Mouse (Mus musculus): Measurements from ENCODE around the gene Arl15. TPM values are rescaled to one million over a fixed set of nuclear protein-coding genes. Genes with fewer than 3 reads are reported as not detected.

Gene Arl15
- total and polyA plus RNA-seq, 3 experiments: 3.2 to 9.6 (median 9.1) TPM

DNA sequence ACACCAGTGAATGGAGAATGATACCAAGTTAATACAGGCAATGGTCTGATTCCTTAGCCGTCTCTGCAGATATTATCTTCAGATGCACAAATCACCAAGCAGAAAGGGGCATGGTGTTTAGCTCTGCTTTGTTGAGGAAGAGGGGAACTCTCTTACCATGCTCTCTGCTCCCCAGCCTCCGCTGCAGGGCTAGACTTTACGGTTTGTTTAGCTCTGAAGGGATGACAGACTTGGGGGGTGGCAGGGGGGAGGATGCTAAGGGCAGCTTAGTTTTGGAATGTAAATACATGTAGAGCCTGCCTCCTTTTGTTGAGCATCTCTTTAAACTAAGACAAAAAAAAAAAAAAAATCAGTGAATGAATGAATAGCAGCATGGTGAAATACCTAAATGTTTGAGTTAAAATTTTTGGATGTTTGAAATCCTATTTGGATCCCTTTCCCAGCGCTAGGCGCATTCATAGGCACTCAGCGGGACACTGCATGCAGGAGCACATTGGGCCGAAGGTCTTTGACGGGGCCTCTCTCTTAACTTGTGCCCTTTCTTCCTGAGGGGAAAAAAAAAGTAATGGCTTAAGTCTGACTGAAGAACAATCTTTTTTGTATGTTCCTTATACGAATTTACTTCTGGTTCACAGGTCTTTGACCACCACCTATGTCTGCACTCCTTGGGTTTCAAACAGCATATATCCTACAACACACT, 257.0 kb downstream of the Arl15 start:
- Histone ChIP-seq H3K9ac (ENCODE audit: low read depth, low read length) (no peak overlapping the region), H3K27me3 (ENCODE audit: control insufficient read depth, insufficient read depth, low read length) (no peaks in the 10 kb centered on the region), H3K79me2 (replicated peaks; ENCODE audit: control insufficient read depth, insufficient read depth, low read length) (no peaks in the 10 kb centered on the region), H3K27ac (no peak overlapping the region), H3K4me1 (ENCODE audit: control insufficient read depth, insufficient read depth, low read length) (peaks cover 1% of the 10 kb centered on the region; the same call in 1 of the 2 replicates), H3K4me3 (no peak overlapping the region), H3K36me3 (ENCODE audit: control insufficient read depth, insufficient read depth, low read length) (no peaks in the 10 kb centered on the region)
- WGBS: 90% methylated on average over 9 of the region's 9 CpGs
- TF ChIP-seq EP300 (IDR thresholded peaks at IDR 0.05; ENCODE audit: insufficient read depth, low read depth, low read length) (no peak), CTCF (IDR thresholded peaks at IDR 0.05) (no peak), POLR2A (IDR thresholded peaks at IDR 0.05; ENCODE audit: insufficient read depth, low read depth, low read length) (no peak)
- no peak for DNase-seq
- intact Hi-C loops (cut with DNase I): no loop called here

DNA sequence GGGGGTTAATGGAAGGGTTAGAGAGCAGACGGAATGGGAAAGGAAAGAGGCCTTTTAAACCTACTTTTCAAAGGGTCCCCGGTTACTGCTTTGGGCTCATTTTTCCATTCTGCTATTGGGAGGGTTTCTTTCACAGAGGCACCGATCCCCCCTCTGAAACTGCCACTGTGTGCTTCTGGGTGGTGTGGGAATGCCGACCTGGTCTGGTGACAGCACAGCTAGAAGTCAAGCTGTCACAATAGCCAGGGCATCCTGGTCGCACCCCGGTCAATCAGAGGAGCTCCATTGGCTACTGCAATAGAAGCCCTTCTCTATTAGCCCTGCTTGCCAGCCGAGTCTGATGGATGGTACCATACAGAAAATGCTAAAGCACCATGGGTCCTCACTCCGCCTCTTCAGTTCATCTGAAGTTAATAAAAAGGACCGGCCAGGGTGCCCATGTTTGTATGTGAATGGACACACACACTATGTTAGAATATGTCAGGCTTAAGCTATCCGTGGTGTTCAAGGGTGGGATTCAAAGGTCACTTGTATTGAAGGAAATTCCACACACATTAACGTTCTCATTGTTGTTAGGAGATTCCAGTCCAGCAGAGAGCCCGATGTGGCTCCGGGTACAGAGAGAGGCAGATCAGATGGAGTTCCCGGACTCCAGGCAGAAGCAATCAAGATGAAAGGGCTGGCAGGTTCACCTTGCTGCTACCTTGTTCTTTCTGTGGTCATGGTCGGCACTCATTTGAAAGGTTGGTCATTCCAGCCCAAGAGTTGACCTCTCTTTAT, 258.3 kb downstream of the Arl15 start:
- 83% methylated on average over 15 of the region's 15 CpGs for WGBS
- no peaks in the 10 kb centered on the region for H3K27me3 ChIP-seq (ENCODE audit: control insufficient read depth, insufficient read depth, low read length)

DNA sequence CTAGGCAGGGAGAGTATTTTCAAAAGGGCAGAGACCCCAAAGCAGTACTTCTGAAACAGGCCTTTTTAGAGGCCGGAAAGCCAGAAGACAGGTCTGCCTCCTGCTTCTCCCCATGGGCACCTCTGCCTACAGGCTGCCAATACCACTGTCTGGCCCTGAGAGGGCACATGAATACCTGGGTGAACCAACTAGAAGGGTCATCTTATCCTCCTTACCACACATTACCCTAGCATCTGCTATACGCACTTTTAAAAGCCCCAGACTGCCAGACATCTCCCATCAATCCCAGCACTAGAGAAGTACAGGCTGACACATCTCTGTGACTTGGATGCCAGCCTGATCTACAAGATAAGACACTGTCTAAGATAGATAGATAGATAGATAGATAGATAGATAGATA, 259.0 kb downstream of the Arl15 start:
- Histone ChIP-seq H3K4me3 (no peak overlapping the region), H3K79me2 (replicated peaks; ENCODE audit: control insufficient read depth, insufficient read depth, low read length) (no peaks in the 10 kb centered on the region), H3K27me3 (ENCODE audit: control insufficient read depth, insufficient read depth, low read length) (no peaks in the 10 kb centered on the region), H3K4me1 (ENCODE audit: control insufficient read depth, insufficient read depth, low read length) (no peaks in the 10 kb centered on the region), H3K9ac (ENCODE audit: low read depth, low read length) (no peak overlapping the region), H3K27ac (no peak overlapping the region), H3K36me3 (ENCODE audit: control insufficient read depth, insufficient read depth, low read length) (no peaks in the 10 kb centered on the region)
- intact Hi-C loops (cut with DNase I): no loop called here
- 96% methylated on average over 2 of the region's 2 CpGs for WGBS
- no peak for TF ChIP-seq POLR2A (IDR thresholded peaks at IDR 0.05; ENCODE audit: insufficient read depth, low read depth, low read length)
- no peak for TF ChIP-seq EP300 (IDR thresholded peaks at IDR 0.05; ENCODE audit: insufficient read depth, low read depth, low read length)
- TF ChIP-seq CTCF (IDR thresholded peaks at IDR 0.05): no peak
- no peak for DNase-seq

More for the DNA sequence above, 258.3 kb downstream of the Arl15 start:
- no peak for TF ChIP-seq POLR2A (IDR thresholded peaks at IDR 0.05; ENCODE audit: insufficient read depth, low read depth, low read length)
- no peak for TF ChIP-seq EP300 (IDR thresholded peaks at IDR 0.05; ENCODE audit: insufficient read depth, low read depth, low read length)
- TF ChIP-seq CTCF (IDR thresholded peaks at IDR 0.05): no peak
- no peak overlapping the region for H3K9ac ChIP-seq (ENCODE audit: low read depth, low read length)
- intact Hi-C loops (cut with DNase I): no loop called here
- H3K79me2 ChIP-seq (replicated peaks; ENCODE audit: control insufficient read depth, insufficient read depth, low read length): no peaks in the 10 kb centered on the region
- no peak overlapping the region for H3K27ac ChIP-seq
- no peak for DNase-seq
- H3K36me3 ChIP-seq (ENCODE audit: control insufficient read depth, insufficient read depth, low read length): no peaks in the 10 kb centered on the region
- no peak overlapping the region for H3K4me3 ChIP-seq
- peaks cover 1% of the 10 kb centered on the region; the same call in 1 of the 2 replicates for H3K4me1 ChIP-seq (ENCODE audit: control insufficient read depth, insufficient read depth, low read length)

DNA sequence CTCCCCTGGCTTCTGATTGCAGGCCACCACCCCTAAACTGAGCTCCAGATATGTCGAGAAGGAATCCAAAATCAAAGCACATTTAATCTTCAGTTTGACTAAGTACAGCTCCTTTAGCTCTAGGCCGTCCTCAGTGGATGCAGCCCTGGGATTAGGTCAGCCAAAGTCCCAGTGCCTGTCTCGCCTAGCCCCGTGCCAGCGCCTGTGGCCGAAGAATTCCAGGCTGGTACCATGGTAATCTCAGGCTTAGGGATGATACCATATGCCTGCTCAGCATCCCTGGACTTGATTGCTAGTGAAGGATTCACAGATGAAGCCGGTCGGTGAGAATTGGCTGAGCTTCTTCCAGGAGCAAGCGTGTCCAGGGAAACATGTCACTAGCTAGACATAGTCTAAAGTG, 261.4 kb downstream of the Arl15 start:
- Histone ChIP-seq H3K9ac (ENCODE audit: low read depth, low read length) (no peak overlapping the region), H3K27me3 (ENCODE audit: control insufficient read depth, insufficient read depth, low read length) (no peaks in the 10 kb centered on the region), H3K27ac (no peak overlapping the region), H3K4me3 (no peak overlapping the region), H3K4me1 (ENCODE audit: control insufficient read depth, insufficient read depth, low read length) (no peaks in the 10 kb centered on the region), H3K79me2 (replicated peaks; ENCODE audit: control insufficient read depth, insufficient read depth, low read length) (no peaks in the 10 kb centered on the region), H3K36me3 (ENCODE audit: control insufficient read depth, insufficient read depth, low read length) (no peaks in the 10 kb centered on the region)
- TF ChIP-seq POLR2A (IDR thresholded peaks at IDR 0.05; ENCODE audit: insufficient read depth, low read depth, low read length): no peak
- no peak for TF ChIP-seq EP300 (IDR thresholded peaks at IDR 0.05; ENCODE audit: insufficient read depth, low read depth, low read length)
- TF ChIP-seq CTCF (IDR thresholded peaks at IDR 0.05): no peak
- WGBS: 87% methylated on average over 9 of the region's 9 CpGs
- intact Hi-C loops (cut with DNase I): no loop called here
- DNase-seq: no peak

DNA sequence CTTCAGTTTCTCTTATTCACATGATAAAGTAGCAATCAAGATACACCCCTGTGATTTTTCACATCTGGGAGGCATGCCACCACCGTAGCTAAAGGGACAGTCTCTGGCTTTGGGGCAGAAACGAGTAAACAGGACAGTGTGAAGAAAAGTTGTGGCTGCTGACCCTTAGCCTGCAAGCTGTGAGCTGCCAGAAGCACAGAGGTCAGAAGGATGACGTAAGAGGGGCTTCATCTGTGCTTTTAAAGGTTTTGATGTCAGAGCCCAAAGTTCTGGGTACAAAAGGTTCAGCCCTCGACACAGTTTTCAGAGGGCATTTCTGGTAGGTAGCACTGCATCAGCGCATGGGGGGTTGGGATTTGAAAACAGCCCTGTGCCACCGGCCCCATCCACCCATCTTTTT, 266.0 kb downstream of the Arl15 start:
- Histone ChIP-seq H3K27me3 (ENCODE audit: control insufficient read depth, insufficient read depth, low read length) (no peaks in the 10 kb centered on the region), H3K27ac (no peak overlapping the region), H3K36me3 (ENCODE audit: control insufficient read depth, insufficient read depth, low read length) (no peaks in the 10 kb centered on the region), H3K79me2 (replicated peaks; ENCODE audit: control insufficient read depth, insufficient read depth, low read length) (no peaks in the 10 kb centered on the region), H3K9ac (ENCODE audit: low read depth, low read length) (no peak overlapping the region), H3K4me1 (ENCODE audit: control insufficient read depth, insufficient read depth, low read length) (no peaks in the 10 kb centered on the region), H3K4me3 (no peak overlapping the region)
- intact Hi-C loops (cut with DNase I): no loop called here
- 79% methylated on average over 6 of the region's 6 CpGs for WGBS
- no peak for TF ChIP-seq CTCF (IDR thresholded peaks at IDR 0.05)
- no peak for TF ChIP-seq EP300 (IDR thresholded peaks at IDR 0.05; ENCODE audit: insufficient read depth, low read depth, low read length)
- no peak for TF ChIP-seq POLR2A (IDR thresholded peaks at IDR 0.05; ENCODE audit: insufficient read depth, low read depth, low read length)
- no peak for DNase-seq

DNA sequence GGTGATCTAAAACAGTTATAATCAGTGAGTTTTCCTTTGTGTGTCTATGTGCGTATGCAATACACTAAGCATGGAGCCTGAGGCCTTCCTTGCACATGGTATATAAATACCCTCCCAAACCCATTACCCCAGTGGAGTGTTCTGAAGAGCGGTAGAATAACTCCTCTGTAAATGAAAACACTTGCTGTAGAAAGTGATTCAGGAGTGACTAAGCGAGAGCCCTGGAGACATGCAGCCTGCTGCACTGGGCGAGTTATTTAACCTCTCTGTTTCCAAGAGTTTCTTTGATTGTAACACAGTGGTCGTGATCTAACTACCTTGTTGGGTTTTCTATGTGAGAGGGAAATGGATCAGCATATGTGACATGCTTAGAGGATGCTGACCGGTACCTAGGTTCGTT, 266.9 kb downstream of the Arl15 start:
- whole genome bisulfite sequencing: 94% methylated on average over 7 of the region's 7 CpGs
- no peaks in the 10 kb centered on the region for H3K36me3 ChIP-seq (ENCODE audit: control insufficient read depth, insufficient read depth, low read length)
- no peak overlapping the region for H3K27ac ChIP-seq
- H3K27me3 ChIP-seq (ENCODE audit: control insufficient read depth, insufficient read depth, low read length): no peaks in the 10 kb centered on the region
- no peak overlapping the region for H3K4me3 ChIP-seq
- no peak for DNase-seq
- no peak for TF ChIP-seq POLR2A (IDR thresholded peaks at IDR 0.05; ENCODE audit: insufficient read depth, low read depth, low read length)
- no peak for TF ChIP-seq CTCF (IDR thresholded peaks at IDR 0.05)
- no peak for TF ChIP-seq EP300 (IDR thresholded peaks at IDR 0.05; ENCODE audit: insufficient read depth, low read depth, low read length)
- no peaks in the 10 kb centered on the region for H3K4me1 ChIP-seq (ENCODE audit: control insufficient read depth, insufficient read depth, low read length)
- H3K9ac ChIP-seq (ENCODE audit: low read depth, low read length): no peak overlapping the region
- H3K79me2 ChIP-seq (replicated peaks; ENCODE audit: control insufficient read depth, insufficient read depth, low read length): no peaks in the 10 kb centered on the region
- intact Hi-C loops (cut with DNase I): no loop called here

Measured in heart, adult 2 months (tissue).